Mouse (Mus musculus) heart, adult 18-20 months (tissue): ENCODE measurements around the gene Zfyve26. TPM values are rescaled to one million over a fixed set of nuclear protein-coding genes. Genes with fewer than 3 reads are reported as not detected.
A peak's percentile ranks its signal among the peaks of the same experiment; 100 is the strongest.

Experiments
- DNase-seq, 2 experiments: peaks; one replicate each; pipeline ENCODE4 v3.0.0; 2021 to 2022; ENCODE audit warnings: mixed read lengths in 1 of 2
- long read RNA-seq, 2 experiments: library from polyadenylated mRNA; stranded (forward); transcript quantifications; one replicate each; pipeline ENCODE4 v2.0.0; 2021
- total RNA-seq, 2 experiments: library from RNA; stranded (reverse); gene quantifications; 2 replicates each; pipeline ENCODE4 v1.2.3; 2021

Zfyve26 gene
- total RNA-seq, result 10 to 100 TPM; 13.5 to 14.3 TPM
- long read RNA-seq, experiment 1, partial matches to known transcripts, result 1 of 1 reads
- long read RNA-seq, experiment 1, other reads (novel, unspliced or antisense), result 0 of 1 reads
- long read RNA-seq, experiment 2, result 0 reads

DNA sequence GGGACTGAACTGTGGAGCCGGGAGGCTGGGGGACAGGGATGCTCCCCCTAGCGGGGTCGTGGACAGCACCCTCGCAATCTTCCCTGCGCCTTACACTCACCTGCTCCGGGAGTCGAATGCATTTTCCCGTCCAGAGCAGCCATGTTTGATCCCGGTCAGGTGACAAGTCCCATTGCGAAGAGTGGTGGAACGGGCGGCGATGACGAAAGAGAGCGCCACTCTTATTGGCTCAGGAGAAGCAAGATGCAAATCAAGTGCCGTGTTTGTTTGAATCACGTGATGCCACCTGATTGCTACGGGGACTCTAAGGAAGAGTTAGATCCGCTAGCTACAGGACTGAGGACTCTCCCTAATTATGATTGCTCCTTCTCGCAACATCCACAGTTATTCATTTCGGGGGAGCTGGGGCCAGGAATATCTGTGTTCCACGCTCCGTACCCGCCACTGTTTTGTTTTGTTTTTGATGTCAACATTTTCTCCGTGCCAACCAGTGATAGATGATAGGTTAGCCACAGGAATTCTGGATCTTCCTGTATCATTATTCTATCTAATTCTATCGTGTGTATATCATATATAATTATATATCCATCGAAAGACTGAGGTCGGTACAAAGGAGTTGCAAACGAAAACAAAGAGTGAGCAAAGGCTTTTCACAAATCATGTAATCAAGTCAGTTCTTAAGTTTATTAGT is at the start of gene Zfyve26:
Zfyve26 (minus strand) TSS at position 179 of the 691 bp plus-strand sequence.
- DNase-seq, result peak; percentile 93 to 97

DNA sequence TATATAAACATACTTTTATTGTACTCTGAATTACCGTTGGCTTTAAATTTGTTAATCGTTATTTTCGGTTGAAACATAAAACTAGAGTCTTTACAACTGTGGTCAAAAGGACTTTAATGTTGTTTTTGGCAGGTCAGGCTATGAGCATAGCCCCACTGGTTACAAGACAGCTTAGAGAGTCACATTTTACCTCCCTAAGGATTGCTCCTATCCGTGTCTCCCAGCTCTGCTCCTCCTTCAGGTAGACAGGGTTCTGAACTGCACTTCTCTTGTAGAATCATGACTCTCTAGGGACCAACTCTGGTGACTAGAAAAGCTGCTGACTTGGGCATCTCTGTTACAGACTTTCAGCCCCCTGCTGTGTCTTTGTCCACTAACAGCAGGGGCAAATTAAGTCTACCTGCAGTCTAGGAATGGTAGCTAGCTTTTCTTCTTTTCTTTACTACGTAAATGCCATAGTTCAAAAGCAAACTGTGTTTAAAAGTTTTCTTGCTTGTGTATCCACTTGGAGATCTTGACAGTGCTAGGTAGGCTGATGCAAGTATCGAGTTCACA is 45.3 kb upstream of the Zfyve26 start:
- no peak for DNase-seq

DNA sequence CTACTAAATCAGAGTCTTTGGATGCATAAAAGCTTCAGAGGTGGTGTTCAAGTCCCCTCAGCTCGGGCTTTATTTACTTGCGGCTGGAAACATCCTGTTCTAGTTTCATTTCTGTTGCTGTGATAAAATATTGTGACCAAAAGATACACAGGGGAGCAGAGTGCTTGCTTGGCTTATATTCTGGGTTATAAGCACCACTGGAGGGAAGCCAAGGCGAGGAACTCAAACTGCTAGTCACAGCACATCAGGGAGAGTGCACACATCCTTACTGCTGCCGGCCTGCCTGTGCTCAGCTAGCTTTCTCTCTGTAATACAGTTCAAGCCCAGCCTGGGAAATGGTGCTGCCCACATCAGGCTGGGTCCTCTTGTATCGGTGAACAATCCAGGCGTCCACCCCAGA is 44.4 kb upstream of the Zfyve26 start:
- DNase-seq, result peak in 1 of 2 experiments; percentile 42

DNA sequence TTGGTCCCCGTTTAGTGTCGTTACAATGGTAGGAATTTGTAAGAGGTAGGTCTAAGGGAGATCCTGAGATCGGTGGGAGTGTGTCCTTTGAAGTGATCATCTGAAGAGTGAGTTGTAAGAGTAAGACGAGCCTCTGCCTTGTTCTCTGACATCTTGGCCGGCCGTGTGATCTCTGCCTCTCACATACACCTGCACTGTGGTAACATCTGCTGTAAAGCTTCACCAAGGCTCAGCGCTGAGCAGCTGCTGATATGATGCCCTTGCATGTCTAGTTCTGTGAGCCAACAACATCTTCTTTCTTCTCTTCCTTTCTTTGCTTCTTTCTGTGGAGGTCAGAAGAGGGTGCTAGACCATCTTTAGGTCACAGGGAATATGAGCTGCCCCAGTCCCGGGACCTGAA is 42.7 kb upstream of the Zfyve26 start:
- DNase-seq, result no peak

DNA sequence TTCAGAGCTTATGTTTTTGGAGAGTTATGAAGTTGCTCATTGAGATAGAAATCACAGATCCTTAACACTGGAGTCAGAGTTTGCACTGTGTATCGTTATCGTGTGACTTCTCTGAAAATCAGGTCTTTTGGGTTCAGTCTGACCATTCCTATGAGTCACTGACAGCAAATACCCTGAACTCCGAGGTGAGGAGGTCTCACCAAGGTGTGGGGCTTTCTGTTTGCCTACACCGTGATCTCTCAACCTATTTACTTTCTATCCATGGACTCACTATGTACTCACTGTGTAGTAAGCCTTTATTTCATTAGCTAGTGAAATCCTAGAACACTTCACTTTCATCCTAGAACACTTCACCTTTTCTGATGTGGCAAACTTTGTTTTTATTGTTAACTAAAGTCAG is 35.6 kb upstream of the Zfyve26 start:
- DNase-seq, result no peak

DNA sequence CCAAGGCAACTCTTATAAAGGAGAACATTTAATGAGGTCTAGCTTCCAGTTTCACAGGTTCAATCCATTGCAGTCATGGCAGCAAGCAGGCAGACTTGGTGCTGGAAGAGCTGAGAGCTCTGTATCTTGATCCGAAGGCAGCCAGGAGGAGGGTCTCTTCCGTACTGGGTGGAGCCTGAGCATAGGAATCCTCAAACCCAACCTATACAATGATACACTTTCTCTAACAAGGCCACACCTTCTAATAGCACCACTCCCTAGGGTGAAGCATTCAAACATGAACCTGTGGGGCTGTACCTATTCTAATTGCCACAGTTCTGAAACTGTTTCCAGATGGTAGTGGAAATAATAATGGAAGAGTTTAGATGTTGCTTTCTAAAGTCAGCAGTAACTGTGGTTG is 34.5 kb upstream of the Zfyve26 start:
- DNase-seq, result no peak

DNA sequence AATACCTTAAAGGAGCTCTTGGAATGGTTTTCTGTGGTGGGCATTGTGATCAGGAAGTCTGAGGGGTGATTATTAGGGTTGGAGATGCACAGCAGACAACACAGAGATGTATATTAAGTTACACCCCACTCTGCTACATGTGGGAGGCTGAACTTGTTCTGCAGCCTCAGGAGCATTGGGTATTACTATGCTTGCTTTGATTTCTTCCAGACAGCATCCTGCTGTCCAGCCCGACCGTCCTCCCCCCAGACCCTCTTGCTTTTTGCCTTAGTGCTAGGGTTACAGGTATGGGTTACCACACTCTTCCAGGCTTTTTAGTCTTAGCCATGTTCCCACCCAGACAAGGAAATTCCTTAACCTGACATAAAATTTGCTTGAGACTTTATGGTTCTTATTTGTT is 31.8 kb upstream of the Zfyve26 start:
- no peak for DNase-seq

DNA sequence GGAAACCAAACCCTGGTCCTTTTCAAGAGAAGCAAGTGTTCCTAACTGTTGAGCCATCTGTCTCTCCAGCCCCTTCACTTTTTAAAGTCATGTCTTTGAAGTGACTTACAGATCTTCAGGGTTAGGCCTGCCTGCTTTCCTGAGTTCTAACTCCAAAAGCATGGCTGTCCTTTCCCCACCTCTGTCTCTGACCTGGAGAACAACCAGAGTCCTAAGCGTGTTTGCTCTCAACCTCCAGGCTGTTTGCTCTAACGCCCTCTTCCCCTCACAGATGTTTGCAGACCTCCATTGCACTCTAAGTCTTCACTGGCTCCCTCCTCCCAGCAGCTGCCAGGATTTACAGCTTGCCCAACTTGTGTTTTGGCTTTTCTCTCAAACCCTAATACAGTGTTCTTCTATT is 30.6 kb upstream of the Zfyve26 start:
- no peak for DNase-seq

DNA sequence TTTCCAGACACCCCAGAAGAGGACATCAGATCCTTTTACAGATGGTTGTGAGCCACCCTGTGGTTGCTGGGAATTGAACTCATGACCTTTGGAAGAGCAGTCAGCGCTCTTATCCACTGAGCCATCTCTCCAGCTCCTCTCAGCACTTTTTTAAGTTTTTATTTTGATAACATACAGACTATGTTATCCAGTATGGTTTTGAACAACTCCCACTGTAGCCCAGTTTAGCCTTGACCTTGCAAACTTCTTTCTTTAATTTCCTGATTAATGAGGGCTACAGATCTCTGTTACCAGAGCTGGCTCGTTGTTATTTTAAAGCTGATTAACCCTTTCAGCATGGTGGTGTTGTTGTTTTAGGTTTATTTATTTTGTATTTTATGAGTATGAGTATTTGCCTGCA is 30.1 kb upstream of the Zfyve26 start:
- no peak for DNase-seq

DNA sequence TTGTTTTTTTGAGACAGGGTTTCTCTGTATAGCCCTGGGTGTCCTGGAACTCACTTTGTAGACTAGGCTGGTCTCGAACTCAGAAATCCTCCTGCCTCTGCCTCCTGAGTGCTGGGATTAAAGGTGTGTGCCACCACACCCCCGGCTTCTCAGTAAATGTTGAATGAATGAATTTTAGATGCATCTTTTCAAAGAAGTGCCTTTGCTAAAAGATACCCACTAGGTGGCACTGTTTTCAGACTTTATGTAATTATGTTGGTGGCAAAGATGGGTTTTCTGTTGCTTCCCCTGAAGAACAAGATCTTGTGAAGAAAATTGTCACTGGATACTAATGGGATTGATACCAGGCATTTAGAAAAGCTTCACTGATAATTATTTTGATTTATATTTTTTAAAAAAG is 26.4 kb upstream of the Zfyve26 start:
- peak in 1 of 2 experiments; percentile 57 for DNase-seq

DNA sequence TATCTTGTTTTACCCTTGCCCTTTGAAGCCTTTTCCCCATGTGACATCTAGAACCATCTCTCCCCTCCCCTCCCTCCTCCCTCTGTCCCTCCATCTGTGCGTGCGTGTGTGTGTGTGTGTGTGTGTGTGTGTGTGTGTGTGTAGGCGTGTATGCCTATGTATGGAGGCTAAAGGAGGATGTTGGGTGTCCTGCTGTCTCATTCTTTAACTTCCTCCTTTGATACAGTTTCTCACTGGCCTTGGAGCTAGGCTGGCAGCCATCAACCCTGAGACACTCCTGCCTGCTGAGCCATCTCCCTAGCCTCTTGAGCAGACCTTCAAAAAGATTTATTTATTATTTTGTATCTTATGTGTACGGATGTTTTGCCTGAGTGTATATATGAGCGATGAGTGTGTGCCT is 24.8 kb upstream of the Zfyve26 start:
- no peak for DNase-seq

DNA sequence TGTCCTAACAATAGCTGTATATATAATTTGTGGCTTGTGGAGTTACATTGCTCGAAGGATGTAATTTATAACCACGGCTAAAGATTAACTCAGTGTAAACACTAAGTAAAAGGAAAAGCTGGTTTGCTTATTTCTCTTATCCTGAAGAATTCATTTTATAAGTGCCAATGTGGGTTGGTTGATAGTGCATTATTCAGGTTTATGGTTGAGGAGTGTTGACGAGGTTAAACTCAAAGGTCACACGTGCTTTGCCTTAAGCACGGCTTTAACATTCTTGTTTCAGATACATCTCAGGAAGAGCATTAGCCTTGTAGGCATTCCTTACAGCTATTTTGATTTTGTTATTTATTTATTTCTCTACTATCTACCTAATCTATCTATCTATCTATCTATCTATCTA is 21.2 kb upstream of the Zfyve26 start:
- no peak for DNase-seq

DNA sequence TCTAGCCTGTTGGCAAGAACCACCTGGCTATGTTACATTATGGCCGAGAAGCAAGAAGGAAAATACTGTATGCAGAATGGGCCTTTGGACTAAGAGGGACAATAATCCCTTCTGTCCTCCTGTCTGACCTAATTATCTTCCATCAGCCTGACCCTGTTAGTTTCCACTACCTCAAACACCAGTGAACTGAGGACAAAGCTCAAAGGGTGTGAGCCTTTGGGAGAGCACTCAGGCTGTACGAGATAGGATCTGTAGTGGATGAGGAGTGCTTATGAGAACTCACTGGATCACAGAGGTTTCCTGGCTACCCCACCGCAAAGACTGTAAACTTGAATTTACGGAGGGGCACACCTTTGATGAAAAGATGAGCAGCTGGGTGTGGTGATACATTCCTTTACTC is 17.6 kb upstream of the Zfyve26 start:
- no peak for DNase-seq

DNA sequence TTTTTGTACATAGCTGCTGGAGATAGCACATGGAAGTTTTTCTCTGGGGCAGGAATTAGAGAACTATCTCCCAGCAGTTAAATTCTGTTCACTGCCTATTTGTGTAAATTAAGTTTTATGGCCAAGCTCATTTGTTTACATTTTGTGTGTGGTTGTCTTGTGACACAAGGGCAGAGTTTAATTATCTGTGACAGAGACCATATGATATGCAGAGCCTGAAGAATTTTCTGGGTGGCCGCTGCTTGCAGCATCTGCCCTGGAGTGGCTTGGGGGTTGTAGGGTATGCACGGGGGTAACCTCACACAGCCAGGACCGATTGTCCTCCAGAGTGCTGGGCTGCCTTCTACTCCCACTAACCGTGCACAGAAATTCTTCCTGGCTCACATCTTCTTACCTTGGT is 9.9 kb upstream of the Zfyve26 start:
- DNase-seq, result no peak

DNA sequence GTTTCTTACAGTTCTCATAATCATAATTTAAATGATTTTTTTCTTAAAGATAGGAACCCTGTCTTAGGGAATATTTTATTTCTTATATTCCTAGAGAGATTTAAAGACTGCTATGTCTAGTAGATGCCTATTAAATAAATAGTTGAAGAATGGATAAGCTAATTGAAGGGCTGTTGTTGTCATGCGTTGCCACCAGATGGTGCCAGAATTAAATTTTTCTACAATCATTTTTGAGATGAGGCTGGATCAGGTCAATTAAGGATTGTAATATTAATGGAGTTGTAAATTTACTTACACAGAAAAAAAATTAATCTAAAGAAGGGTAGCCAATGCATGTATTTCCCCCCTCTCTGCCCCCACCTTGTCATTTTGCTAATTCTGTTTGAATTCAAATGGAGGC is 9.0 kb upstream of the Zfyve26 start:
- no peak for DNase-seq

DNA sequence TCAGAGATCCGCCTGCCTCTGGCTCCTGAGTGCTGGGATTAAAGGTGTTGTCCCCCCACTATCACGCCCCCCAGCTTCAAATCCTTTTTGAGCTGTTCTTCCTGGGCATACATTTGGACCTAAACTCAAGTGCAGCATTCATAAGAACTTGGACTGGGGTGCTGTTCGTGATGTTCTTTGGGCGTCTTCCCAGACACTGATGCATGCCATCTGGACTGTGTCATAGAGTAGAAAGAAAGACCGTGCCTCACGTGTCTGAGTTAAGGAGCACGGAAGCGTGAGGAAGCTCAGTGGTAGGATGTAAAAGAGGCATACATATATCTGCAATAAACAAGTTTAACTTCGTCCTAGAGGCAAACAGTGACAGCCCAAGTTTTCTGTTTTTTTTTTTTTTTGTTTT is 5.7 kb upstream of the Zfyve26 start:
- peak; percentile 79 to 81 for DNase-seq

DNA sequence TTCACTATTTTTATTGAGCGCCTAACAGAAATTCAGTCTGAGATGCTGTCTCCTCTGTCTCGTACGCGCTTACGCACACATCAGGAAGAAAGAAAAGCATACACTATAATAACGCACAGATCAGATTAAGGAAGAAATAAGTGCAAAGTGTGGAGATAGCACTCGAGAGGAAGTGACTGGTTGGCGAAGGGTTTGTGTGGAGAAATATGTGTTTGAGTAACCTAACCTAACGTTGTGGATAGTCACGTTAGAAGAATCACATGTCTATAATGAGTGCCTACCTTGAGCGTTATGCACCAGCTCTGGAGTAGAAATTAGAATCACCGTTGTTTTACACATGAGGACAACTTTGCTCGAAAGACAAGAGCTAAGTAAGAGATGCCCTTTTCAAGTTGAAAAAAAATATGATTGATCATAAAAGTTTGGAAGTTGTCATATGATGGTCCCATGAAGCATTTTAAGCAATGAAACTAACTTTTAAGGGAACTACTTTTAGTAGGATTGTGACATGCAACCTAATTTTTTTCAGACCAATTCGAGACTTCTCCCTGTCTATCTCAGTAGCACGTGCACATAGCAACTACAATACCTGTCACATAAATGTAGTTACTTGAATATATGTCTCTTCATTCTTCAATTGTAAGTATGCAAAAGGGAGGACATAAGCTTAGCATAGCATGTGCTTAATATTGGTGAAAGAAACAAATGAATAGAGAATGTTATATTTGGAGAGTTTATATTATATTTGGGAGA is 2.0 kb upstream of the Zfyve26 start:
- DNase-seq, result no peak

DNA sequence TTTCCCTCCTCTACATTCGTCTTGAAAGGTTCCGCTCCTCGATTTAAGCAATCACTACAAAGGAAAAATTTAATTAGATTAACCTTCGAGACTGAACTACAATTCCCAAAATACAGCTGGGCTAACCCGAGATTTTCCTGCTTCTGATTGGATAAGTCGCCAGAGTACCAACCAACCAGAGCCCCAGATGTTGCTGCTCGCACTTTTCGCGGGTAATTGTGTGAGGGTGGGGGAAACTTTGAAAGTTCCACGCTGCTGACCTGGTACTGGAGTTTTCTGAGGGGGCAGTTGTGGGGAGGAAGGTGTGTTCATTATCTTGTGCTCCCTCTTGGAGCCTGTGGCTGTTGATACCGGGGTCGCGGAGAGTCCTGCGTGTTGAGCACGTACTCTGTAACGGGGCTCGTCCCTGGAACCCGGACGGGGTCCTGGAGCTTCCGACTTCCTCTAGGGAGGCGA is 1.0 kb upstream of the Zfyve26 start, which contains the start of gene Rad51b:
Rad51b (plus strand) TSS at position 162 of the 456 bp plus-strand sequence.
- DNase-seq, result peak; percentile 88 to 91

DNA sequence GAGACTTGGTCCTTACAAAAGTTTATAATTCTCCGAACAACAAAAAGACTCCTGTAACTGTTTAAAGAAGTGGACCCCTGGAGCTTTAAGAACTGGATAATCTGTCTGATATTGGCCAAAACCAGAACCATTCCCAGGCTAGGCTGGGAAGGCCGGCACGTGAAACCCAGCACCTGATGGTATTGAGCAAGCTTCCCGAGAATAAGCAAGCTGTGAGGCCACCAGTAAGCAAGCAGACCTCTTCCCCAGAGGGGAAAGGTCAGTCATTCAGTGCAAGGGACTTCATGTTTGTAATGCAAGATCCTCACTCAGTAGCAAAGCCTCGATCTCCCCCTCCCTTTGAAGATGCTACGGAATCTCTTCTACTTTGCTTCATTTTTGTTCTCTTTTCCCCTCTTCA is 3.2 kb downstream of the Zfyve26 start:
- no peak for DNase-seq

DNA sequence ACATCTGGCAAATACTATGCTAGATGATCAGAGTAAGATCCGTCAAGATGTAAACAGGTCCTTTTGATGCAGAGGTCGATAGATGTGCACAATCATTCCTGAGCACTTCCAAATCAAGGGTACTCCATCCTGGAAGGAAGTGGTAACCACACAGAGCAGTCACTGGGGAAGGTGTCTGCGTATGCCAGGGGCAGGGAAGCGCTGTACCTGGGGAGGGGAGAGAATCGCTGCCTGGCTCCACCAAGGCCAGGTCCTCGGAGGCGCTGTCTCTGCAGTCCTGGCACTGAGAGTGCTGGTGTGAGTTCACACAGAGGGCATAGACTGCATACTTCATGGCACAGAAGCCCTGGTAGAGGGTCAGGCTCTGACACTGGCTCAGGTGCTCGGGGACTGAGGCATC is 13.5 kb downstream of the Zfyve26 start:
- no peak for DNase-seq

DNA sequence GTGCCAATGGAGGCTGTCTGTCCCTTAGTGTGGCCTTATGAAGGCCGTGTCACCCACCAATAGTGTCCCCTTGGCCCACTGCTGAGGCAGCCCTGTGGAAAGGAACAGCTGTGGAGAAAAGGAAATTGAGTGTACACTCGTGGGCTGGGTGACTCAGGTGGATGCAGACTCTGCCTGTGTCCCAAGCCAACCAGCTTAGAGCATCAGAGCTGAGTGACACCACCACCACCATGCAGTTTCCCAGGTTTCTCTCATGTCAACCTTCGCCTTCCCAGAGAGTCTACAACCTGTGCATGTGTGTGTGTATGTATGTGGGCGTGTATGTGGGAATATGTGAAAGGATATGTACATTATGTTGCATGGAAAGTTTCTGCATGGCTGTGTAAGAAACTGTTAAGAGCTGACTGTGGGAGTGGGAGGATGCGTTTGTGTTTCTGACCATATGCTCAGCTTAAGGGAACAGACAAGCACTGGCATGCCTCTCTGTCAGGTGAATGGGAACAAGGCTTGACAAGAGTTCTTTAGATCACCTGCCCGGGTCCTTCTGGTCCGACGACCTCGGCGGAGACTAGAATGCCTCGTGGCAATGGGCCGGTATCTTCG is 16.5 kb downstream of the Zfyve26 start:
- no peak for DNase-seq

DNA sequence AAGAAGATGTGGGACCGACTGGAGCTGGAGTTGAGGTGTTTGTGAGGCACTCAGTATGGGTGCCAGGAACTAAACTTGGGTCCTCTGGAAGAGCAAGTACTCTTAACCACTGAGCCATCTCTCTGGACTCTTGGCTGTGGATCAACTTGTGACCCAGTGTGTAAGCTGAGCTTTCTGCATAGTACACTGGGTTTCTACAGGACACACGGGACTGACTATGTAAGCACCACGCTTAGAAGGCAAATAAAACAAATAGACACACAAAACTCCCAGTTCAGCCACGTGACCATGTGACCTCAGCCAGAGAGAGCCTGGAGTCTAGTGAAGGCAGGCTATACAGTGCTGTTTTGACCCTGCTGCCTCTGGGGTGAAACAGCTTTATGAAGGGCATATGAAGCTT is 23.5 kb downstream of the Zfyve26 start:
- no peak for DNase-seq

DNA sequence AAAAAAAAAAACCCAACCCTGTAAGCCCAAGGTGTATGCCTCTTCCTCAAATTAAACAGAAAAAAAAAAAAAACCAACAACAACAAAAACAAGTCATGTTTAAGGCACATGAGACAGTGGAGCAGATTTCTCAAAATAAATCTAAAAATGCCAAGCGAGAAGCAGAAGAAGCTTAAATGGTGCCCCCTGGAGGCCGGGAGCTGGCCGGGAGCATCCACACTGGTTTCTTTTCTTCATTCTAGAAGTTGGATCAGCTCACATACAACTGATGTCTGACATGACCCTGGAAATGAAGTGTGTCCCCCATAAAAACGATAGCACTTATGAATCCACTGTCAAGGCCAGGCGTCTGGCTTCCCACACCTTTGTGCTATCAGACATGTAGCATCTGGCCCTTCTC is 35.1 kb downstream of the Zfyve26 start:
- DNase-seq, result peak in 1 of 2 experiments; percentile 41
